Mouse (Mus musculus) forebrain, postnatal 0 days (tissue): Measurements from ENCODE around the gene Son. TPM values are rescaled to one million over a fixed set of nuclear protein-coding genes. Genes with fewer than 3 reads are reported as not detected.

ENCODE experiments used
- ATAC-seq: fragments of 200-750 bp; cut with Nextera tagmentation; 2 replicates; pipeline ENCODE4 v1.8.0; 2017; ENCODE audit warnings: mild to moderate bottlenecking, moderate library complexity
- DNase-seq: peaks from one replicate; pipeline ENCODE4 v3.0.0-alpha.2; 2015
- H3K27ac ChIP-seq: fragments of 300-500 bp; sonication (generic); 2 replicates; pipeline ENCODE4 v1.5.1; 2014; ENCODE audit warnings: low read depth, mild to moderate bottlenecking, antibody characterized with exemption, low read length, moderate library complexity, mixed read lengths
- H3K27me3 ChIP-seq: fragments of 300-500 bp; sonication (generic); 2 replicates; pipeline ENCODE4 v1.6.1; 2014; ENCODE audit warnings: mild to moderate bottlenecking, low read length, mixed read lengths; ENCODE audit not compliant: insufficient read depth
- H3K36me3 ChIP-seq: fragments of 300-500 bp; sonication (generic); 2 replicates; pipeline ENCODE4 v1.6.1; 2014; ENCODE audit warnings: mild to moderate bottlenecking, moderate library complexity; ENCODE audit not compliant: insufficient read depth
- H3K4me1 ChIP-seq: fragments of 300-500 bp; sonication (generic); 2 replicates; pipeline ENCODE4 v1.6.1; 2014; ENCODE audit warnings: antibody characterized with exemption; ENCODE audit not compliant: insufficient read depth
- H3K4me2 ChIP-seq: fragments of 300-500 bp; sonication (generic); 2 replicates; pipeline ENCODE4 v1.6.1; 2014; ENCODE audit warnings: low read depth, mild to moderate bottlenecking, moderate library complexity
- H3K4me3 ChIP-seq: fragments of 300-500 bp; sonication (generic); 2 replicates; pipeline ENCODE4 v1.5.1; 2014; ENCODE audit warnings: low read depth, low read length, mixed read lengths
- H3K9ac ChIP-seq: fragments of 300-500 bp; sonication (generic); 2 replicates; pipeline ENCODE4 v1.6.1; 2014; ENCODE audit warnings: mild to moderate bottlenecking
- H3K9me3 ChIP-seq: fragments of 300-500 bp; sonication (generic); 2 replicates; pipeline ENCODE4 v1.6.1; 2016; ENCODE audit warnings: low read length
- CTCF ChIP-seq: sonication (generic); IDR thresholded peaks from 2 replicates; pipeline ENCODE4 v1.5.1; 2016; ENCODE audit warnings: antibody characterized with exemption, control low read depth, low read depth
- WGBS: fragments of 180-500 bp; shearing (Covaris S2); extraction: QIAGEN DNeasy Blood & Tissue Kit; methylation state at CpG from one replicate; pipeline ENCODE4 v1.1.7; 2014; 5-methylcytosine and 5-hydroxymethylcytosine counted together
- polyA plus RNA-seq: library from polyadenylated mRNA; unstranded; fragments of >200 nt; fragmentation: Nextera tagmentation; extraction: Ambion mirVana; gene quantifications from 2 replicates; pipeline ENCODE4 v1.2.1, GENCODE M21; 2015
- total RNA-seq: library from RNA; depleted of rRNA; stranded (reverse); fragments of >200 nt; gene quantifications from 2 replicates; pipeline ENCODE4 v1.2.3, GENCODE M21; 2014

Son gene
- total and polyA plus RNA-seq, 2 experiments from 2014 or later = 76.7 to 279 TPM

DNA sequence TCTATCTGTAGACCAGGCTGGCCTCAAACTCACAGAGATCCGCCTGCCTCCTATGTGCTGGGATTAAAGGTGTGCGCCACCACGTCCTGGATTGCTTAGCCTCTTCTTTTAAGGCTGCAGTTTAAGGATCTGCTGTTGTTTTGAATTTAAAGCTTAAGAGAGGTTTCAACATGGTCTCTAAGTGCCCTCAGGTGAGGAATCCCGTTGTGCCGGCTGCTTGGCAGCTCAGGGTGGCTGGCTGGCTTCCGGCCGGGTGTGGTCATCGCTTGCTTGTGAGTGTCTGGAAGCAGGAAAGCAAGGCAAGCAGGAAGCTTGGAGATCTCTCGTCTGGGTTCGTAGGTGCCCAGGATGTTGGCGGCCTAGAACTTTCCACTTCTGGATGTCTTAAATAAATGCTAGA lies 26.3 kb upstream of the Son start:
- Histone ChIP-seq H3K9ac (no peak overlapping the region), H3K4me2 (no peak overlapping the region), H3K27me3 (no peaks in the 10 kb centered on the region), H3K4me1 (peaks cover 4% of the 10 kb centered on the region), H3K9me3 (no peaks in the 10 kb centered on the region), H3K36me3 (peaks cover 48% of the 10 kb centered on the region), H3K4me3 (no peak overlapping the region), H3K27ac (no peak overlapping the region)
- TF ChIP-seq CTCF = no peak
- DNase-seq = no peak
- no peak for ATAC-seq
- WGBS = 94% methylated on average over 11 of the region's 11 CpGs

DNA sequence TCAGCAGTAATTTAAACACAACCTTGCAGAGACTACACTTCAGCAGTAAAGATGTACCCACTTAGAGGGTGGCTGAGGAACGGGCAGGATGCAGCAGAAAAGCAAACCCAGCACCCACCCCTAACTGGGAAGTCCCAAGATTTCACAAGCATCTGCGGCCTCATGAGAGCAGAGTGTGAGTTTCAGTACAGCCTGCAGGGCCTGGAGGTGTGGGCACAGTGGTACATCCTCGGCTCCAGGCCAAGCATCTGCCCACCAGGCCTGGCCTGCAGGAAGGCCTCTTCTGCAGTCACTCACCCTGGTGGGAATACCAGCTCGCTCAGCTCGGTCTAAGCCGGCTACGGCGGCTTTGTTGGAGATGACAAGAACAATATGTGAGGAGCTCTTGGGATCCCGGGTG lies 24.2 kb upstream of the Son start:
- DNase-seq = no peak
- no peak overlapping the region for H3K4me3 ChIP-seq
- H3K27ac ChIP-seq = no peak overlapping the region
- TF ChIP-seq CTCF = no peak
- no peaks in the 10 kb centered on the region for H3K27me3 ChIP-seq
- peaks cover 2% of the 10 kb centered on the region for H3K4me1 ChIP-seq
- no peak overlapping the region for H3K9ac ChIP-seq
- WGBS = 99% methylated on average over 9 of the region's 9 CpGs
- no peak for ATAC-seq
- no peak overlapping the region for H3K4me2 ChIP-seq
- no peaks in the 10 kb centered on the region for H3K9me3 ChIP-seq
- H3K36me3 ChIP-seq = peaks cover 59% of the 10 kb centered on the region

DNA sequence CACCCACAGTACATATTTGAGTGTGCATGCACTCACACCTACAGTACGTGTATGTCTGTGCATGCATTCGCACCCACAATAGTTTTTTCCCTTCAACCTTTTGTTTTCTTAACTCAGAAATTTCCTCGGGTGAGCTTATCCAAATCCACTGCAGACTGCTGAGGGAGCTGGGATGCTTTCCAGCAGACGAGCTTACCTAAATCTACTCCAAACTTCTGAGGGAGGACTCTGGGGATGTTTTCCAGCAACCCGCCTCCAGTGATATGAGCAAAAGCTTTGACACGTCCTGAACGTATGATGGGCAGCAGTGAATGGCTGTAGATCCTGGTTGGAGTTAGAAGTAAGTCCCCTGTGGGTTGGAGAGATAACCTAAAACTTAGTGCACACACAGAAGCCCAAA lies 19.5 kb upstream of the Son start:
- Histone ChIP-seq H3K4me2 (no peak overlapping the region), H3K9me3 (no peaks in the 10 kb centered on the region), H3K27me3 (no peaks in the 10 kb centered on the region), H3K4me1 (no peaks in the 10 kb centered on the region), H3K9ac (no peak overlapping the region), H3K27ac (no peak overlapping the region), H3K36me3 (peaks cover 68% of the 10 kb centered on the region), H3K4me3 (no peak overlapping the region)
- 87% methylated on average over 7 of the region's 7 CpGs for WGBS
- no peak for TF ChIP-seq CTCF
- no peak for DNase-seq
- no peak for ATAC-seq

DNA sequence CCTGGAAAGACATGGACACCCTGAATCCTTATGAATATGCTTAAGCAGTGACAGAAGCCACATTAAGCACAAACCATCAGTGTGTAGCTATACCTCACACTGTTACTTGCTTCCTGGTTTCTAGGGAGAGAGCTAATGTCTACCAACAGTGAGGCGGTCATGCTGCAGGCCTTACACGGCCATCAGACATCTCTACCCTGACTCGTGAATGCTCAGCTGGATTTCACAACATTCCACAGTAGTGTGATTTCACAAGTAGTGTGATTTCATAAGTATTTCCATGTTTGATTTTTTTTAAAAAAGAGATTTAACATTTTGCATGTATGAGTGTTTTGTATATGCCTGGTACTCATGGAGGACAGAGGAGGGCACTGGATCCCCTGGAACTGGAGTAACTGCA lies 18.6 kb upstream of the Son start:
- 93% methylated on average over 3 of the region's 3 CpGs for WGBS
- no peak overlapping the region for H3K4me2 ChIP-seq
- no peak overlapping the region for H3K9ac ChIP-seq
- H3K9me3 ChIP-seq = no peaks in the 10 kb centered on the region
- DNase-seq = no peak
- H3K27ac ChIP-seq = no peak overlapping the region
- no peaks in the 10 kb centered on the region for H3K27me3 ChIP-seq
- H3K4me1 ChIP-seq = no peaks in the 10 kb centered on the region
- H3K36me3 ChIP-seq = peaks cover 67% of the 10 kb centered on the region
- TF ChIP-seq CTCF = no peak
- ATAC-seq = no peak
- H3K4me3 ChIP-seq = no peak overlapping the region

DNA sequence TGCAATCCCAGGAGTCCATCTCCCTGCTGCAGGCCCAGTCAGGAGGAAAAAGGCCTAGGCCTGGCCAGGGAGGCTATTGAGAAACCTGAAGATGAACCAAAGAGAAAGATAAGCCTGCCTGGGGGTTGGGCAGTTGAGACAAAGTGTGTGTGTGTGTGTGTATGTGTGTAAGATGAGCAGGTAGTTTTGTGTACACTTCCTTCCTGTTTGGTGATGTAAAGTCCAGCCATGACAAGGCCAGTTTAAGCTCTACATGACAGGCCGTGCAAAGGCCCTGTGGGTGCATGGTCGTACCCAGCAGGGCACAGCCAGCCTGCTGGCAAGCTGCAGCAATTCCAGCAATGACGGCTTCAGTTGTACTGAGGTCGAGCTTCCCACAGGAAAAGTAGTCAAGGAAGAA lies 17.6 kb upstream of the Son start:
- DNase-seq (no peak), ATAC-seq (no peak)
- WGBS = 93% methylated on average over 4 of the region's 4 CpGs
- Histone ChIP-seq H3K9ac (no peak overlapping the region), H3K27me3 (no peaks in the 10 kb centered on the region), H3K4me1 (no peaks in the 10 kb centered on the region), H3K4me3 (no peak overlapping the region), H3K36me3 (peaks cover 63% of the 10 kb centered on the region), H3K27ac (no peak overlapping the region), H3K4me2 (no peak overlapping the region), H3K9me3 (no peaks in the 10 kb centered on the region)
- no peak for TF ChIP-seq CTCF

DNA sequence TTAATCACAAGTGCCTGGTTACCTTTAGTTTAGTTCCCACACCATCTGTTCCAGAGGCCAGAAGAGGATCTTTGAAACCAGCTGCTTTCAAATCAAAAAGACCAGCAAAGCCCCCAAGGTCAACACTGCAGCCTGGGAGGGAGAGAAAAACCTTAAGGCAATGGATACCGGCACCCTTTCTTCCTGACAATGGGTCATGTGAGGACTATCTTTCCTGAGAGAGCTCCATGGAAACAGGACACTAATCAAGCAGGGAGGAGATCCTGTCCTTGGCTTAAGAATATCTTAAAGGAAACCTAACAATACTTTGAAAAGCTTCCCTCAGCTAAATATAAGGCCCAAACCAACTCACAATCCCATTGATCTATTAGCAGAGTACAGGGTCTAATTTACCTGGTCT lies 16.7 kb upstream of the Son start:
- ATAC-seq (no peak), DNase-seq (no peak)
- Histone ChIP-seq H3K4me1 (no peaks in the 10 kb centered on the region), H3K9ac (no peak overlapping the region), H3K27ac (no peak overlapping the region), H3K9me3 (no peaks in the 10 kb centered on the region), H3K27me3 (no peaks in the 10 kb centered on the region), H3K4me2 (no peak overlapping the region), H3K4me3 (no peak overlapping the region), H3K36me3 (peaks cover 65% of the 10 kb centered on the region)
- 69% methylated on average over 1 of the region's 1 CpGs for WGBS
- TF ChIP-seq CTCF = no peak

DNA sequence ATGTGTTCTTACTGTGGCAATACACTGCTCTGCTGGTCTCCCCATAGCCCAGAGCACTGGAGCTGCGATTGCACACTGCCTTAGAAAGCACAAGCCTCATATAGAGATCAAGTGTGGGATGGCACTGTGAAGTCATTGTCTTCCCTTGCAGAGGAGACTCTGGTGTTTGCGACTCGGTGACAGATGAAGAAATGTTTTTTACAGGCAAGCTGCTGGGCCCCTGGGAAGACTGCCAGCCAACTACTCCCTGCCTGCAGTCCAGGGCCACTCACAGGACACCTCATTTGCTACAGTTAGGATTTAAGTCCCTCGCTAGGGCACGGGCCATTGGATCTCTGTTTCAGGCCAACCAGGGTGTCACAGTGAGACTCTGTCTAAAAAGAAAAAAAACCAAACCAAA lies 14.9 kb upstream of the Son start:
- no peaks in the 10 kb centered on the region for H3K27me3 ChIP-seq
- no peaks in the 10 kb centered on the region for H3K4me1 ChIP-seq
- H3K27ac ChIP-seq = no peak overlapping the region
- H3K4me2 ChIP-seq = no peak overlapping the region
- no peak overlapping the region for H3K9ac ChIP-seq
- DNase-seq (no peak), ATAC-seq (no peak)
- no peaks in the 10 kb centered on the region for H3K9me3 ChIP-seq
- H3K36me3 ChIP-seq = peaks cover 73% of the 10 kb centered on the region
- no peak overlapping the region for H3K4me3 ChIP-seq
- 79% methylated on average over 5 of the region's 5 CpGs for WGBS
- TF ChIP-seq CTCF = no peak

DNA sequence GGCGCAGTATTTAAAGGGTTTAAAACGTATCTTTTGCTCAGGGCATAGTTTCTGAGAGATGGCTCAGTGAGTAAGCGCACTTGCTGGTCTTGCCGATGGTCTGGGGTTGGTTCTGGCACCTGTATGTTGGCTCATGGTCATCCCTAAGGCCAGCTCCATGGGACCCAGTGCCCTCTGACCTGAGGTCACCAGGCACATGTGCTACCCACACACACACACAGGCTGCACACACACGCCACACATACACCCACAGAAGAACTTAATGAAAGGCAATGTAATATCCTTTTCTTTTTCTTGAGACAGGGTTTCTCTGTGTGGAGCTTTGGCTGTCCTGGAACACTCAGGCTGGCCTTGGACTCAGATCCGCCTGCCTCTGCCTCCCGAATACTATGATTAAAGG lies 14.4 kb upstream of the Son start:
- WGBS = 95% methylated on average over 7 of the region's 7 CpGs
- ATAC-seq = no peak
- Histone ChIP-seq H3K27ac (no peak overlapping the region), H3K4me1 (no peaks in the 10 kb centered on the region), H3K27me3 (no peaks in the 10 kb centered on the region), H3K4me2 (no peak overlapping the region), H3K9ac (no peak overlapping the region), H3K36me3 (peaks cover 73% of the 10 kb centered on the region), H3K4me3 (no peak overlapping the region), H3K9me3 (no peaks in the 10 kb centered on the region)
- TF ChIP-seq CTCF = no peak
- DNase-seq = no peak
